Mouse (Mus musculus): ENCODE results near the gene Itpr2. TPM values are rescaled to one million over a fixed set of nuclear protein-coding genes. Genes with fewer than 3 reads are reported as not detected.

Gene Itpr2
- polyA plus RNA-seq, 2 experiments: 0.64 to 1.7 TPM

DNA sequence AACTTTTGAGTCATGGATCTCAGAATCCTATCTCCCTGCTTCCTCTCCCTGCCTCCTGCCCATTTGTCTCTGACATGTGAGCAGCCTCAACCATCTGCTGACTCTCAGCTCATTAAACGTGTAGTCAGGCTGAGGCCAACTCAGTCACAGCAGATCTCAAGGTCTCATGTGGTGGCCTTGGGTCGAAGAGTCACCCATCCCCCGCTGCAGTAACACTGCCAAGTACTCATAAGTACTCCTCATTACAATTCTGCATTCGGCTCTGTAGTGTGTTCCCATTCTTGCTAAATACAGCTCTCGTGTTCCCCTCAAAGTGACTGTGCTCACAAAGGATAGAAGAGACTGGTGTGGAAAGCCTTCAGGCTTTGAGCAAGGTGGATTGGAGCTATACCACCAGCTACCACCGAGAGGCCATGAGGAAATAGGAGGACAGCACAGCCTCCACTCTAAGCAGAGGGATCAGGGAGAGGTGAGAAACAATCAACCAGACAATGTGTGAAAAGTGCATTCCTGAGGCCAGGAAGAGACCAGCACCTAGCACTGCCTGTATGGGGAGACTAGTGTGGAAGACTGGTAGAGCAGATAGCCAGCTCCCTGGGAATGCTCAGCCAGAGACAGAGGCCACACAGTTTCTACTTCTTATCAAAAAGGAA is 170.9 kb downstream of the Itpr2 start:
- Histone ChIP-seq H3K4me1 (replicated peaks; ENCODE audit: control insufficient read depth in 2 of 2, insufficient read depth in 2 of 2, low read length in 1 of 2) (no peaks in the 10 kb centered on the region), H3K27ac (no peak overlapping the region), H3K36me3 (replicated peaks; ENCODE audit: control insufficient read depth, insufficient read depth, low read depth) (no peaks in the 10 kb centered on the region), H3K27me3 (ENCODE audit: control insufficient read depth, insufficient read depth, low read length) (no peaks in the 10 kb centered on the region), H3K9me3 (ENCODE audit: control insufficient read depth, low read length) (no peaks in the 10 kb centered on the region), H3K4me3 (ENCODE audit: insufficient read depth in 1 of 2, low read depth in 2 of 2, low read length in 2 of 2) (no peak overlapping the region), H3K4me2 (ENCODE audit: low read depth) (no peak overlapping the region), H3K9ac (replicated peaks) (no peak overlapping the region)
- no peak for ATAC-seq (ENCODE audit: insufficient read depth)
- TF ChIP-seq CTCF (IDR thresholded peaks at IDR 0.05; ENCODE audit: low read depth) (no peak), EP300 (IDR thresholded peaks at IDR 0.05; ENCODE audit: low read depth) (no peak)
- WGBS (ENCODE audit: insufficient replicate concordance): 50% methylated on average over 6 of the region's 6 CpGs
- no peak for DNase-seq (ENCODE audit: low read depth in 3 of 3, low spot score in 3 of 3)

- Histone ChIP-seq H3K9ac (replicated peaks) (no peak overlapping the region), H3K4me3 (ENCODE audit: insufficient read depth in 1 of 2, low read depth in 2 of 2, low read length in 2 of 2) (no peak overlapping the region), H3K27me3 (ENCODE audit: control insufficient read depth, insufficient read depth, low read length) (no peaks in the 10 kb centered on the region), H3K4me2 (ENCODE audit: low read depth) (no peak overlapping the region), H3K36me3 (replicated peaks; ENCODE audit: control insufficient read depth, insufficient read depth, low read depth) (no peaks in the 10 kb centered on the region), H3K9me3 (ENCODE audit: control insufficient read depth, low read length) (no peaks in the 10 kb centered on the region), H3K4me1 (replicated peaks; ENCODE audit: control insufficient read depth in 2 of 2, insufficient read depth in 2 of 2, low read length in 1 of 2) (no peaks in the 10 kb centered on the region), H3K27ac (no peak overlapping the region)
- DNase-seq (ENCODE audit: low read depth in 3 of 3, low spot score in 3 of 3) (no peak), ATAC-seq (ENCODE audit: insufficient read depth) (no peak)
- 56% methylated on average over 3 of the region's 3 CpGs for WGBS (ENCODE audit: insufficient replicate concordance)
- TF ChIP-seq CTCF (IDR thresholded peaks at IDR 0.05; ENCODE audit: low read depth): no peak
- no peak for TF ChIP-seq EP300 (IDR thresholded peaks at IDR 0.05; ENCODE audit: low read depth)
These were observed 172.9 kb downstream of the Itpr2 start for GRCm38 (mm10) chr6:146329079-146329478.

- no peak overlapping the region for H3K4me3 ChIP-seq (ENCODE audit: insufficient read depth in 1 of 2, low read depth in 2 of 2, low read length in 2 of 2)
- no peaks in the 10 kb centered on the region for H3K27me3 ChIP-seq (ENCODE audit: control insufficient read depth, insufficient read depth, low read length)
- ATAC-seq (ENCODE audit: insufficient read depth) (no peak), DNase-seq (ENCODE audit: low read depth in 3 of 3, low spot score in 3 of 3) (no peak)
- H3K27ac ChIP-seq: no peak overlapping the region
- no peaks in the 10 kb centered on the region for H3K4me1 ChIP-seq (replicated peaks; ENCODE audit: control insufficient read depth in 2 of 2, insufficient read depth in 2 of 2, low read length in 1 of 2)
- TF ChIP-seq EP300 (IDR thresholded peaks at IDR 0.05; ENCODE audit: low read depth) (no peak), CTCF (IDR thresholded peaks at IDR 0.05; ENCODE audit: low read depth) (no peak)
- no peaks in the 10 kb centered on the region for H3K9me3 ChIP-seq (ENCODE audit: control insufficient read depth, low read length)
- no peak overlapping the region for H3K9ac ChIP-seq (replicated peaks)
- no peaks in the 10 kb centered on the region for H3K36me3 ChIP-seq (replicated peaks; ENCODE audit: control insufficient read depth, insufficient read depth, low read depth)
- H3K4me2 ChIP-seq (ENCODE audit: low read depth): no peak overlapping the region
- 73% methylated on average over 8 of the region's 8 CpGs for WGBS (ENCODE audit: insufficient replicate concordance)
These were observed 175.4 kb downstream of the Itpr2 start for GRCm38 (mm10) chr6:146326631-146327030.

DNA sequence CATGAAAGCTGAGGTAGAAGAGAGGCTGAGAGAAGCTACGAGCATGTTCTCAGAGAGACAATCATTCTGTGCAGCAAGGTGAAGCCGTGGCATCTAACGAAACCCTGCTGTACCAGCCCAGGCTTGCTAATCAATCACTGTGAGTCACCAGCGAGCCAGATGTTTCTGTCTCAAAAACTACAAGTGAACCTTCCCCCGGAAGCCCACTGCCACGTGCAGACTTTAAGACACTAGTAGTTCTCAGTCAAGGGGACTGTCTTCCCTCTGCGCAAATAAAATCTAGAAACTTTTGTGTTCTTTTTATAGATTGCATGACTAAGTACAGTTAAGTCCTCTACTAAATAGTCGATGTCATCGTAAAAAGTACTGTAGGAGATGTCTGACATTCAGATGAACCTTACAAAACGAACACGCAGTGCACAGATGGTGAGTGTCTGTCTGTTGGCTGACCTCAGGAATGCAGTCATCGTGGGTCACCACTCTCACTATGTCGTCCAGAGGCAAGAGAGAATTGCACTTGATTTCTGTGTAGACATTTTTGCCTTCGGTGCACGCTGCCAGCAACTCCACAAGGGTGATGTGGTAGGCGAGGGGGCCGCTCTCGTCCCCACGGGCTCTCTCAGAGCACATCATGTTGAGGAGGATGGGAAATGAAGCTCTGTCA is 177.3 kb downstream of the Itpr2 start:
- DNase-seq (ENCODE audit: low read depth in 3 of 3, low spot score in 3 of 3) (no peak), ATAC-seq (ENCODE audit: insufficient read depth) (no peak)
- no peak overlapping the region for H3K27ac ChIP-seq
- no peaks in the 10 kb centered on the region for H3K27me3 ChIP-seq (ENCODE audit: control insufficient read depth, insufficient read depth, low read length)
- H3K36me3 ChIP-seq (replicated peaks; ENCODE audit: control insufficient read depth, insufficient read depth, low read depth): no peaks in the 10 kb centered on the region
- no peak for TF ChIP-seq CTCF (IDR thresholded peaks at IDR 0.05; ENCODE audit: low read depth)
- TF ChIP-seq EP300 (IDR thresholded peaks at IDR 0.05; ENCODE audit: low read depth): no peak
- no peak overlapping the region for H3K9ac ChIP-seq (replicated peaks)
- H3K9me3 ChIP-seq (ENCODE audit: control insufficient read depth, low read length): no peaks in the 10 kb centered on the region
- no peaks in the 10 kb centered on the region for H3K4me1 ChIP-seq (replicated peaks; ENCODE audit: control insufficient read depth in 2 of 2, insufficient read depth in 2 of 2, low read length in 1 of 2)
- WGBS (ENCODE audit: insufficient replicate concordance): 70% methylated on average over 19 of the region's 19 CpGs
- H3K4me2 ChIP-seq (ENCODE audit: low read depth): no peak overlapping the region
- H3K4me3 ChIP-seq (ENCODE audit: insufficient read depth in 1 of 2, low read depth in 2 of 2, low read length in 2 of 2): no peak overlapping the region

GRCm38 (mm10) chr6:146322555-146322954 is 179.5 kb downstream of the Itpr2 start:
- TF ChIP-seq CTCF (IDR thresholded peaks at IDR 0.05; ENCODE audit: low read depth): no peak
- TF ChIP-seq EP300 (IDR thresholded peaks at IDR 0.05; ENCODE audit: low read depth): no peak
- H3K4me1 ChIP-seq (replicated peaks; ENCODE audit: control insufficient read depth in 2 of 2, insufficient read depth in 2 of 2, low read length in 1 of 2): no peaks in the 10 kb centered on the region

More at GRCm38 (mm10) chr6:146322555-146322954, 179.5 kb downstream of the Itpr2 start:
- no peak overlapping the region for H3K4me3 ChIP-seq (ENCODE audit: insufficient read depth in 1 of 2, low read depth in 2 of 2, low read length in 2 of 2)
- no peak overlapping the region for H3K9ac ChIP-seq (replicated peaks)
- H3K36me3 ChIP-seq (replicated peaks; ENCODE audit: control insufficient read depth, insufficient read depth, low read depth): no peaks in the 10 kb centered on the region
- WGBS (ENCODE audit: insufficient replicate concordance): 68% methylated on average over 7 of the region's 7 CpGs
- H3K9me3 ChIP-seq (ENCODE audit: control insufficient read depth, low read length): no peaks in the 10 kb centered on the region
- no peak for DNase-seq (ENCODE audit: low read depth in 3 of 3, low spot score in 3 of 3)
- no peak for ATAC-seq (ENCODE audit: insufficient read depth)
- no peak overlapping the region for H3K27ac ChIP-seq
- H3K4me2 ChIP-seq (ENCODE audit: low read depth): no peak overlapping the region
- H3K27me3 ChIP-seq (ENCODE audit: control insufficient read depth, insufficient read depth, low read length): no peaks in the 10 kb centered on the region
